Mouse (Mus musculus) limb, embryonic 14.5 days (tissue): ENCODE results near the gene Retnlg. TPM values are rescaled to one million over a fixed set of nuclear protein-coding genes. Genes with fewer than 3 reads are reported as not detected.

Source experiments
- ATAC-seq: fragments of 200-750 bp; cut with Nextera tagmentation; 2 replicates; pipeline ENCODE4 v1.8.0; 2017; ENCODE audit warnings: low read depth, moderate number of reproducible peaks, moderate TSS enrichment; ENCODE audit not compliant: low FRiP score
- DNase-seq: peaks from one replicate; pipeline ENCODE4 v3.0.0-alpha.2; 2015; ENCODE audit warnings: low spot score
- H3K27ac ChIP-seq: fragments of 300-500 bp; sonication (generic); replicated peaks from 2 replicates; pipeline ENCODE4 v1.5.1; 2014; ENCODE audit warnings: low read depth, mild to moderate bottlenecking, low read length, moderate library complexity, mixed read lengths
- H3K27me3 ChIP-seq: fragments of 300-500 bp; sonication (generic); 2 replicates; pipeline ENCODE4 v1.6.1; 2014; ENCODE audit warnings: low read length, mixed read lengths; ENCODE audit not compliant: control insufficient read depth, insufficient read depth
- H3K36me3 ChIP-seq: fragments of 300-500 bp; sonication (generic); 2 replicates; pipeline ENCODE4 v1.6.1; 2014; ENCODE audit warnings: mild to moderate bottlenecking, low read length, moderate library complexity, mixed read lengths; ENCODE audit not compliant: control insufficient read depth, insufficient read depth
- H3K4me1 ChIP-seq: fragments of 300-500 bp; sonication (generic); 2 replicates; pipeline ENCODE4 v1.6.1; 2014; ENCODE audit warnings: antibody characterized with exemption, low read length, mixed read lengths; ENCODE audit not compliant: control insufficient read depth, insufficient read depth
- H3K4me2 ChIP-seq: fragments of 300-500 bp; sonication (generic); replicated peaks from 2 replicates; pipeline ENCODE4 v1.6.1; 2014; ENCODE audit warnings: low read depth, mild to moderate bottlenecking, low read length, moderate library complexity; ENCODE audit not compliant: severe bottlenecking
- H3K4me3 ChIP-seq: fragments of 300-500 bp; sonication (generic); replicated peaks from 2 replicates; pipeline ENCODE4 v1.5.1; 2014; ENCODE audit warnings: low read length
- H3K9ac ChIP-seq: fragments of 300-500 bp; sonication (generic); 2 replicates; pipeline ENCODE4 v1.6.1; 2014; ENCODE audit warnings: mild to moderate bottlenecking, low read depth, low read length, moderate library complexity; ENCODE audit not compliant: severe bottlenecking
- H3K9me3 ChIP-seq: fragments of 300-500 bp; sonication (generic); 2 replicates; pipeline ENCODE4 v1.6.1; 2016; ENCODE audit warnings: low read length; ENCODE audit not compliant: control insufficient read depth
- POLR2A ChIP-seq: fragments of 200-500 bp; IDR thresholded peaks from 2 replicates; pipeline ENCODE4 v1.8.0; 2012; ENCODE audit warnings: inconsistent platforms, mild to moderate bottlenecking, moderate library complexity, borderline replicate concordance; ENCODE audit not compliant: insufficient read depth, insufficient read length; ENCODE audit errors: extremely low read depth
- WGBS: fragments of 180-500 bp; shearing (Covaris S2); extraction: QIAGEN DNeasy Blood & Tissue Kit; methylation state at CpG from one replicate; pipeline ENCODE4 v1.1.7; 2014; 5-methylcytosine and 5-hydroxymethylcytosine counted together
- polyA plus RNA-seq, 2 experiments: library from polyadenylated mRNA; depleted of rRNA in 1 of 2; stranded (reverse) in 1 of 2; unstranded in 1 of 2; fragments of >200 nt; fragmentation: Nextera tagmentation in 1 of 2; extraction: Ambion mirVana in 1 of 2; gene quantifications; 2 replicates each; pipeline versions ENCODE4 v1.2.1 to v1.2.3; 2012 to 2014

The Retnlg gene
- polyA plus RNA-seq, 2 experiments: 0.24 TPM; not detected in 1

- Histone ChIP-seq H3K27ac (no peak overlapping the region), H3K4me1 (no peaks in the 10 kb centered on the region), H3K4me3 (no peak overlapping the region), H3K9ac (no peak overlapping the region), H3K9me3 (no peaks in the 10 kb centered on the region), H3K4me2 (no peak overlapping the region), H3K36me3 (peaks cover 44% of the 10 kb centered on the region), H3K27me3 (no peaks in the 10 kb centered on the region)
- whole genome bisulfite sequencing: 92% methylated on average over 1 of the region's 1 CpGs
- ATAC-seq: no peak
- DNase-seq: no peak
- no peak for TF ChIP-seq POLR2A
These were observed 51.3 kb downstream of the Retnlg start for GRCm38 (mm10) chr16:48923724-48924123.

Other genes with a start within 250 kb of the Retnlg start
- gene Trat1, start 100.6 kb upstream of the Retnlg start, polyA plus RNA-seq (2012; rRNA removed): 0.26 and 0.36 TPM in 2 replicates
- gene Trat1, start 100.6 kb upstream of the Retnlg start, polyA plus RNA-seq (2014; fragmentation: Nextera tagmentation; extraction: Ambion mirVana): not detected in 2 replicates
- gene Retnlb, start 55.8 kb upstream of the Retnlg start, polyA plus RNA-seq (2012; rRNA removed): not detected in 2 replicates
- not detected in 2 replicates for gene Retnlb, start 55.8 kb upstream of the Retnlg start, polyA plus RNA-seq (2014; fragmentation: Nextera tagmentation; extraction: Ambion mirVana)
- gene Retnla, start 30.1 kb upstream of the Retnlg start, polyA plus RNA-seq (2012; rRNA removed): 0.61 TPM in 1 of 2 replicates, not detected in the other
- gene Retnla, start 30.1 kb upstream of the Retnlg start, polyA plus RNA-seq (2014; fragmentation: Nextera tagmentation; extraction: Ambion mirVana): not detected in 2 replicates
- 46.9 and 53.0 TPM in 2 replicates for gene Dzip3, start 121.5 kb downstream of the Retnlg start, polyA plus RNA-seq (2012; rRNA removed)
- gene Dzip3, start 121.5 kb downstream of the Retnlg start, polyA plus RNA-seq (2014; fragmentation: Nextera tagmentation; extraction: Ambion mirVana): 36.4 and 39.8 TPM in 2 replicates
- 33.2 and 37.5 TPM in 2 replicates for gene Cip2a, start 121.6 kb downstream of the Retnlg start, polyA plus RNA-seq (2012; rRNA removed)
- gene Cip2a, start 121.6 kb downstream of the Retnlg start, polyA plus RNA-seq (2014; fragmentation: Nextera tagmentation; extraction: Ambion mirVana): 26.2 and 26.7 TPM in 2 replicates
- gene Myh15, start 184.9 kb downstream of the Retnlg start, polyA plus RNA-seq (2012; rRNA removed): 0.22 and 0.36 TPM in 2 replicates
- 0.48 and 0.52 TPM in 2 replicates for gene Myh15, start 184.9 kb downstream of the Retnlg start, polyA plus RNA-seq (2014; fragmentation: Nextera tagmentation; extraction: Ambion mirVana)